ENCODE assay signal across 8 mouse cellular contexts in the genomic region with DNA sequence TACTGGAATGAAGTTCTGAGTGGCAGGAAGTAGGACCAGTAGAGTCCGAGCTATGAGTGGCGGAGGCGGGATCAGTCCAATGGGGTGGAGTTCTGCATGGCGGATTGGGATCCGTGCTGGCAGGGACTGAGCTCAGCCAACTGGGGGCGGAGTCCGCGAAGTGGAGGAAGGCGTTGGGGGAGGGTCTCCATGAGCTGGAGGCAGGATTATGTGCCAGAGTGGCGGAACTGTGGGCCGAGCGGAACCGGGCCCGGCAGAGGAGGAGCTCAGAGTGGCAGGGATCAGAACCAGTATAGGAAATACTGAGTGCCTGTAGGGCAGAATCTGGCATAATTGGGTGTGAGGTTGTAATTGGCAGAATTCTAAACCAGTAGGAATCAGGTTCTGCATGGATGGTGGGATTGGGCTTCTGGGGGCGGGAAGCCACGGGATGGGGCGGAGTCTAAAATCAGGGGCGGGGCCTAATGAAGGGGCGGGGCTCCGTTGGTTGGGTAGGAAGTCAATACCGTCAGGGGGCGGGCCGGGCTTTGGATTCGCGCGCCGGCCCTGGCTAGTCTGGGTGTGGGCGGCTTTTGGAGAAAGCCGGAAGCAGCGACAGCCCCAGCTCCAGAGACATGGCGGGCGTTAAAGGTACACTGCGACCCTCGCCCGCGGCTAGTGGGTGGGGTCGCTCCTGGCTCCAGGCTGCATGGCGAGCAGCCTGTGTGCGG. TPM values are rescaled to one million over a fixed set of nuclear protein-coding genes. Genes with fewer than 3 reads are reported as not detected.
DNase-seq lines count a peak whose midpoint lies in the region; ATAC-seq lines count a peak whose summit lies in the region.

A gene (plus strand): TSS at position 523 of the 710 bp plus-strand sequence.

- peak; percentile 92 for DNase-seq in c-Kit-negative CD71-positive TER-119-positive erythroid progenitor cells, embryonic 14.5 days (ENCODE audit: low read depth, low spot score)
- peak; percentile 100 for DNase-seq in fibroblast of lung, adult 2 months (ENCODE audit: low read depth)
- DNase-seq in kidney, postnatal 14 days: peak; percentile 100
- DNase-seq in liver, embryonic 13.5 days: peak; percentile 97
- DNase-seq in neural tube, embryonic 10.5 days (ENCODE audit: extremely low spot score, low spot score): peak; percentile 98

- no peaks in the 10 kb centered on the region for H3K27me3 ChIP-seq in heart, embryonic 14.5 days (ENCODE audit: control insufficient read depth, insufficient read depth, low read length)
- H3K27me3 ChIP-seq in liver, embryonic 13.5 days: no peaks in the 10 kb centered on the region
- H3K27me3 ChIP-seq in stomach, embryonic 16.5 days (ENCODE audit: control insufficient read depth, insufficient read depth, low read length): no peaks in the 10 kb centered on the region

- peak within 1 kb of the TSS; percentile 83 to 90 for H3K4me3 ChIP-seq in heart, embryonic 14.5 days (ENCODE audit: control insufficient read depth in 1 of 2, insufficient read depth in 1 of 2, low read depth in 1 of 2, low read length in 2 of 2)
- H3K4me3 ChIP-seq in liver, embryonic 13.5 days (replicated peaks): peak within 1 kb of the TSS; percentile 91
- peak within 1 kb of the TSS; percentile 90 for H3K4me3 ChIP-seq in stomach, embryonic 16.5 days (replicated peaks; ENCODE audit: low read length)

- H3K9me3 ChIP-seq in heart, embryonic 14.5 days (ENCODE audit: control insufficient read depth, low read length): no peaks in the 10 kb centered on the region
- H3K9me3 ChIP-seq in liver, embryonic 13.5 days (replicated peaks): no peaks in the 10 kb centered on the region
- H3K9me3 ChIP-seq in stomach, embryonic 16.5 days (replicated peaks; ENCODE audit: control insufficient read depth, low read length): no peaks in the 10 kb centered on the region

- ATAC-seq in CD4-positive, CD25-positive, alpha-beta regulatory T cell, adult 4 months: peak; percentile 78
- peak; percentile 97 for ATAC-seq in heart, embryonic 14.5 days (ENCODE audit: insufficient number of reproducible peaks, insufficient read depth, low FRiP score, low read depth)
- peak; percentile 93 for ATAC-seq in liver, embryonic 13.5 days (ENCODE audit: low read depth)
- ATAC-seq in stomach, embryonic 16.5 days (ENCODE audit: insufficient read depth, low FRiP score): peak; percentile 98

- H3K36me3 ChIP-seq in heart, embryonic 14.5 days (ENCODE audit: control insufficient read depth, insufficient read depth, low read length): no peaks in the 10 kb centered on the region
- peaks cover 2% of the 10 kb centered on the region; the same call in 1 of the 2 replicates for H3K36me3 ChIP-seq in liver, embryonic 13.5 days
- H3K36me3 ChIP-seq in stomach, embryonic 16.5 days (ENCODE audit: control insufficient read depth, insufficient read depth, low read length): no peaks in the 10 kb centered on the region

- H3K27ac ChIP-seq in heart, embryonic 14.5 days (replicated peaks in 1 of 2; ENCODE audit: control insufficient read depth in 1 of 2, insufficient read depth in 1 of 2, low read depth in 2 of 2, low read length in 2 of 2): peak within 1 kb of the TSS; percentile 89 to 96
- H3K27ac ChIP-seq in liver, embryonic 13.5 days: peak within 1 kb of the TSS; percentile 95
- peak within 1 kb of the TSS; percentile 90 for H3K27ac ChIP-seq in stomach, embryonic 16.5 days (ENCODE audit: low read length)

- H3K4me2 ChIP-seq in heart, embryonic 14.5 days (ENCODE audit: low read length): peak within 1 kb of the TSS; percentile 82
- peak within 1 kb of the TSS; percentile 75 for H3K4me2 ChIP-seq in liver, embryonic 13.5 days
- H3K4me2 ChIP-seq in stomach, embryonic 16.5 days (ENCODE audit: low read depth, low read length): peak within 1 kb of the TSS; percentile 82

- H3K9ac ChIP-seq in heart, embryonic 14.5 days (ENCODE audit: low read length): peak within 1 kb of the TSS; percentile 97
- H3K9ac ChIP-seq in liver, embryonic 13.5 days: peak within 1 kb of the TSS; percentile 95
- H3K9ac ChIP-seq in stomach, embryonic 16.5 days (ENCODE audit: low read length): peak within 1 kb of the TSS; percentile 87

- H3K4me1 ChIP-seq in heart, embryonic 14.5 days (ENCODE audit: control insufficient read depth in 2 of 2, insufficient read depth in 2 of 2, low read length in 2 of 2): peaks cover 2 to 7% of the 10 kb centered on the region in 2 experiments; a peak in 3 of 4 replicates
- peaks cover 46% of the 10 kb centered on the region for H3K4me1 ChIP-seq in liver, embryonic 13.5 days (replicated peaks)
- peaks cover 14% of the 10 kb centered on the region for H3K4me1 ChIP-seq in stomach, embryonic 16.5 days (ENCODE audit: control insufficient read depth, insufficient read depth, low read length)

- WGBS in heart, embryonic 14.5 days: 0% methylated on average over 39 of the region's 39 CpGs
- WGBS in liver, embryonic 13.5 days (ENCODE audit: insufficient replicate concordance): under 1% methylated on average over 39 of the region's 39 CpGs
- WGBS in stomach, embryonic 16.5 days: under 1% methylated on average over 39 of the region's 39 CpGs

RNA-seq across cellular contexts. Expression of the gene that starts here (rescaled TPM):
- 10 to 100 TPM; 77.3 to 88.8 TPM for polyA plus RNA-seq in CD4-positive, CD25-positive, alpha-beta regulatory T cell, adult 4 months (2017; shearing (Covaris generic))
- 84.4 and 85.3 TPM in 2 replicates for polyA plus RNA-seq in heart, embryonic 14.5 days (2014; fragmentation: Nextera tagmentation; extraction: Ambion mirVana)
- 50.8 and 57.5 TPM in 2 replicates for polyA plus RNA-seq in liver, embryonic 13.5 days (2015; fragmentation: Nextera tagmentation; extraction: Ambion mirVana)
- 94.9 and 100 TPM in 2 replicates for polyA plus RNA-seq in stomach, embryonic 16.5 days (2015; fragmentation: Nextera tagmentation; extraction: Ambion mirVana)

Comparison
In these comparisons a context has a peak if more than half of its experiments do, and no peak if none do; other contexts are left out.
1. Peak in every context shown above with its lines: DNase-seq, ATAC-seq, H3K4me3 ChIP-seq and H3K27ac ChIP-seq.